Mouse (Mus musculus): ENCODE results near the gene R3hdm2. TPM values are rescaled to one million over a fixed set of nuclear protein-coding genes. Genes with fewer than 3 reads are reported as not detected.

R3hdm2 gene
- total and polyA plus RNA-seq, 3 experiments: 8.2 to 60.6 TPM; not detected in 1

DNA sequence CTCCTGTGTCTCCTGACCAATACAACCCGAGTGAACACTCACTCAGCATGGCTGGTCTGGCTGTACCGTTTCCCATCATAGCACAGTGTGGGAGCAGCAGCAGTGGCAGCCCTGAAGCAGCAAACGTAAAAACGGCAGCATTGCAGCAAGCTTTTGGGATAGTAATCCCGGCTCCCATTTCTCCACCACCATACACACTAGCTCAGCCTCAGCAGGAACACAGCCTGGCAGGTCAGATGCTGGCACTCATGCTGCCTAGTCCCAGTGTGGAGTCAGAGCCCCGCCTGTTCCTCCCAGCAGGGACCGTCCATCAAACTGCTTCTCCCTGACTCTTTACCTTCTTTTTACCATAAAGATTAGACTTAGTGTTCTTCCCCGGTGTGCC is 111.0 kb downstream of the R3hdm2 start:
- no peaks in the 10 kb centered on the region for H3K27me3 ChIP-seq (ENCODE audit: control insufficient read depth in 1 of 2, insufficient read depth in 2 of 2, low read length in 2 of 2)
- TF ChIP-seq ZNF384 (IDR thresholded peaks at IDR 0.05; ENCODE audit: low read depth, low read length) (no peak), RAD21 (IDR thresholded peaks at IDR 0.05; ENCODE audit: low read depth, low read length) (no peak), USF2 (IDR thresholded peaks at IDR 0.05; ENCODE audit: borderline replicate concordance in 1 of 2, insufficient read depth in 1 of 2, low read depth in 1 of 2, low read length in 2 of 2) (no peak), HCFC1 (IDR thresholded peaks at IDR 0.05; ENCODE audit: low read depth, low read length) (no peak), EP300 (IDR thresholded peaks at IDR 0.05; ENCODE audit: low read depth in 1 of 2, low read length in 2 of 2) (no peak), NELFE (IDR thresholded peaks at IDR 0.05; ENCODE audit: low read depth, low read length) (no peak), E2F4 (IDR thresholded peaks at IDR 0.05; ENCODE audit: borderline replicate concordance, low read depth, low read length) (no peak), MAZ (IDR thresholded peaks at IDR 0.05; ENCODE audit: low read depth, low read length) (no peak), SMC3 (IDR thresholded peaks at IDR 0.05; ENCODE audit: low read depth, low read length) (no peak), POLR2A (IDR thresholded peaks at IDR 0.05; ENCODE audit: control insufficient read depth in 1 of 2, insufficient read depth in 1 of 2, low read depth in 1 of 2, low read length in 2 of 2, poor library complexity in 1 of 2) (no peak), ZKSCAN1 (IDR thresholded peaks at IDR 0.05; ENCODE audit: low read depth, low read length) (no peak), ZMIZ1 (IDR thresholded peaks at IDR 0.05; ENCODE audit: low read depth, low read length) (no peak), POLR2AphosphoS2 (IDR thresholded peaks at IDR 0.05; ENCODE audit: low read length) (no peak), TBP (IDR thresholded peaks at IDR 0.05; ENCODE audit: low read depth, low read length) (no peak), JUND (IDR thresholded peaks at IDR 0.05; ENCODE audit: low read depth, low read length) (no peak)
- peaks cover 0 to 4% of the 10 kb centered on the region in 2 experiments; a peak in 2 of 4 replicates for H3K36me3 ChIP-seq (ENCODE audit: control insufficient read depth in 1 of 2, insufficient read depth in 2 of 2, low read length in 2 of 2)
- H3K4me3 ChIP-seq (ENCODE audit: control insufficient read depth in 1 of 2, insufficient read depth in 1 of 2, low read depth in 2 of 2, low read length in 2 of 2): no peak overlapping the region
- no peak overlapping the region for H3K27ac ChIP-seq (ENCODE audit: control insufficient read depth, low read depth, low read length)
- H3K79me2 ChIP-seq (ENCODE audit: control insufficient read depth, insufficient read depth, low read length, poor library complexity): no peaks in the 10 kb centered on the region
- no peak overlapping the region for H3K9ac ChIP-seq (ENCODE audit: control insufficient read depth, low read depth, low read length, poor library complexity, severe bottlenecking)
- no peaks in the 10 kb centered on the region for H3K4me1 ChIP-seq (ENCODE audit: control insufficient read depth in 1 of 2, insufficient read depth in 2 of 2, low read length in 2 of 2)
- DNase-seq (ENCODE audit: low read depth, low spot score): no peak
- H3K9me3 ChIP-seq (replicated peaks; ENCODE audit: insufficient read depth, low read length): no peaks in the 10 kb centered on the region

DNA sequence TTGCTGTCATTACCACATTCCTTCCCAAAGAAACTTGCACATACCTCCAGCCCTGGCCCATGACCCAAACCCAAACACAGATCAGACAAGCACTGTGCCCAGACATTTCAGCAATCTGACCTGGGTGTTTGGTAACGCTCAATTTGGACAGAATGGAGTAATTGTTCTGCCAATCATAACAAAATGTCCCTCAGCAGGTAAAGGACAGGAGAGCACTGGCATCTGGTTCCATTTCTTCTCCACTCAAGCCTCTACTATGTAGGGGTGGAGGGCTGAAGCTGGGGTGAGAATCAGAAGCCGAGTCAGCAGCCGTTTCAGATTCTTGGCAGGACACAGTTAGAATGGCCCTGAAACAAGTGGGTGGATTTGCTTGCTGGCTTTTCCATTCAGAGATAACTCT is 112.0 kb downstream of the R3hdm2 start:
- Histone ChIP-seq H3K4me3 (ENCODE audit: control insufficient read depth in 1 of 2, insufficient read depth in 1 of 2, low read depth in 2 of 2, low read length in 2 of 2) (no peak overlapping the region), H3K4me1 (ENCODE audit: control insufficient read depth in 1 of 2, insufficient read depth in 2 of 2, low read length in 2 of 2) (no peaks in the 10 kb centered on the region), H3K27ac (ENCODE audit: control insufficient read depth, low read depth, low read length) (no peak overlapping the region), H3K9ac (ENCODE audit: control insufficient read depth, low read depth, low read length, poor library complexity, severe bottlenecking) (no peak overlapping the region), H3K36me3 (ENCODE audit: control insufficient read depth in 1 of 2, insufficient read depth in 2 of 2, low read length in 2 of 2) (peaks cover 0 to 3% of the 10 kb centered on the region in 2 experiments; a peak in 2 of 4 replicates), H3K27me3 (ENCODE audit: control insufficient read depth in 1 of 2, insufficient read depth in 2 of 2, low read length in 2 of 2) (no peaks in the 10 kb centered on the region), H3K9me3 (replicated peaks; ENCODE audit: insufficient read depth, low read length) (no peaks in the 10 kb centered on the region), H3K79me2 (ENCODE audit: control insufficient read depth, insufficient read depth, low read length, poor library complexity) (no peaks in the 10 kb centered on the region)
- TF ChIP-seq GABPA (IDR thresholded peaks at IDR 0.05; ENCODE audit: low read depth, low read length) (no peak), SIN3A (IDR thresholded peaks at IDR 0.05; ENCODE audit: low read length) (no peak), TAL1 (IDR thresholded peaks at IDR 0.05; ENCODE audit: low read length) (no peak), RAD21 (IDR thresholded peaks at IDR 0.05; ENCODE audit: low read depth, low read length) (no peak), TBP (IDR thresholded peaks at IDR 0.05; ENCODE audit: low read depth, low read length) (no peak), SMC3 (IDR thresholded peaks at IDR 0.05; ENCODE audit: low read depth, low read length) (no peak), GATA1 (IDR thresholded peaks at IDR 0.05; ENCODE audit: low read depth, low read length) (no peak), HCFC1 (IDR thresholded peaks at IDR 0.05; ENCODE audit: low read depth, low read length) (no peak), MAFK (IDR thresholded peaks at IDR 0.05; ENCODE audit: borderline replicate concordance, low read depth, low read length) (no peak), ZMIZ1 (IDR thresholded peaks at IDR 0.05; ENCODE audit: low read depth, low read length) (no peak)
- no peak for DNase-seq (ENCODE audit: low read depth, low spot score)

All from MEL (cell line).